Mouse (Mus musculus): ENCODE data around the gene Flad1. TPM values are rescaled to one million over a fixed set of nuclear protein-coding genes. Genes with fewer than 3 reads are reported as not detected.

The Flad1 gene
- total RNA-seq, 2 experiments from 2014 or later, result 11.3 to 18.7 TPM

GRCm38 (mm10) chr3:89396654-89397005 lies 15.0 kb downstream of the Flad1 start:
- no peak for ATAC-seq (replicated peaks; ENCODE audit: poor library complexity)

GRCm38 (mm10) chr3:89395806-89396653 lies 15.6 kb downstream of the Flad1 start:
- ATAC-seq (replicated peaks; ENCODE audit: poor library complexity), result peak; percentile 15; the same call in 1 of the 2 replicates

DNA sequence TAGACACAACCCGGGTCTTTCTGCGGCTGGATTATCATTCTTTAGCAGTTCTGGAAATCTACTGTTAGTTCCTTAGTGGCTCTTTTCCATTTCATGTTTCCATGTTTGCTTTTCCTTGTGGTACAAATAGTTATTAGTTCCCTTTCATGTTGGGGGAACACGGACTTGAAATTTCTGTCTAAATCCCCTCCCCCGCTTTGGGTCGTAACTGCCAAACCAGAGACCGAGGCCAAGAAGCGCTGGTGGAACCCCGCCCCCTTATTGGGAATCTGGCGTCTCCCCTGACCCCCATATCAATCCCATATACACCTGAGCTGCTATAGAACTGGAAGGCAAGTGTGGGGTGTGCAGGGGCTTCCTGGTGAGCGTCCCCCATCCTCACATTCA lies 16.3 kb downstream of the Flad1 start:
- no peak for ATAC-seq (replicated peaks; ENCODE audit: poor library complexity)

GRCm38 (mm10) chr3:89394894-89395256 lies 16.8 kb downstream of the Flad1 start:
- peak; percentile 27 for ATAC-seq (replicated peaks; ENCODE audit: poor library complexity)

DNA sequence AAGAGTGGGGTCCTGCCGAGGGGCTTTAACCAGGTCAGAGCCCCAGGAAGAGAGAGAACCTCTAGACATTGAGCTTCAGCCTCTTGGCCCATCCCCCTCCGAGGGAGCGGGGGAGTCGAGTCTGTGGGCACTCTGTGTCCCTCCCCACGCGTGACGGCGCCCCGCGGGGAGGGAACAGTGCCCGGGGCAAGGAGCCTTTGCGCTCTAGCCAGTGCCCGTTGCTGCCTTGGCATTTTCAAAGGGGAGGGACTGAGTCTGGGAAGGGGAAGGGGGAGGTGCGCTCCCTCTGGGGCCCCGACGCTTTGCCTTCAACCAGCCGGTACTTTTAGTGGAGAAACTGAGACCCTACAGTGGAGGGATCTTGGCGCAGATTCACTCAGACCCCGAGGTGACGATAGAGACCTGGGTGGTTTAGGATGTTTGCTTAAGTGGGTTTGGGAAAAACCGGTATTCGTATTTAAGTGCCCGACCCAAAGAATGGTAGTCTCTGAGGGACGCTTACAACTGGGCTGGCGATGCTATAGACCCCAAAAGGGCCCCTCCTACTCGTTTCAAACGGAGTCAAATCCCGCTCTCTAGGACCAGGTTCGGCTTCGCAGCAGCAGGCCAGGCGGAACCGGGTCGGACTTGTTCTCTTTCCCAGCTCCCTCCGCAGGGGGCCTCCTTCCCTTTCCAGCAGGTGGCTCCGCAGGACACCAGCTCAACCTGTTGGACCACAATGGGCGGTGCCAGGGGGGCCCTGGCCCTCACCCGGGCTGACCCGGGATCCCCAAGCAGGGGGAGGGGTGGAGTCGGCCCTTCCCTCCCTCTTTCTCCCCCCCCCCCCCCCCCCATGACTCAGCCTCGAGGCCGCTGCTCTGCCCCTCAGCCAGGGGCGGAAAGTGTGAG lies 17.4 kb downstream of the Flad1 start, which contains the start of gene Zbtb7b:
Gene Zbtb7b, minus strand, starts transcription at position 771 of the 888 bp plus-strand sequence.
- peak; percentile 57 for ATAC-seq (replicated peaks; ENCODE audit: poor library complexity)

- peak; percentile 78 for ATAC-seq (replicated peaks; ENCODE audit: poor library complexity)
These were observed 18.1 kb downstream of the Flad1 start for GRCm38 (mm10) chr3:89393605-89394004.

DNA sequence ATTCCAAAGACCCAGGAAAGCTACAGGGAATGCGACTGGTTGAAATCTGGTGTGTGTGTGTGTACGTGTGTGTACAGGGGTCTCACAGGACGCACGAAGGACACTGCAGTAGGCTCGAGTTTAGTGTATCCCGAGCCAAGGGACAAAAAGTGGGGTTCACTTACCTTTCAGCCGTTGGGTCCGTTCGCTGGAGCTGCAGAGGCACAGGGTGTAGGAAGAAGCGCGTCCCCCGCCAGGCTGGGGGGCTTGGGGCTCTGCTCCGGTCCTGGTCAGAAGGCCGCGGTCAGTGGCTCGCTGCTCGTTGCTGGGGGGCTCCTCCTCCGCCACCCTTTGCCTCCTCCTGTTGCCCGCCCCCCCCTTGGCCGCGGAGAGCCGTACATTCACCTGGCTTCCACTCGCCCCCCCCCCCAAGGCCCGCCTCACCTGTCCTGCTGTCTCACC lies 18.8 kb downstream of the Flad1 start:
- no peak for ATAC-seq (replicated peaks; ENCODE audit: poor library complexity)

- ATAC-seq (replicated peaks; ENCODE audit: poor library complexity), result no peak
These were observed 19.8 kb downstream of the Flad1 start for GRCm38 (mm10) chr3:89391663-89392511.

GRCm38 (mm10) chr3:89390699-89391662 lies 20.7 kb downstream of the Flad1 start:
- no peak for ATAC-seq (replicated peaks; ENCODE audit: poor library complexity)

DNA sequence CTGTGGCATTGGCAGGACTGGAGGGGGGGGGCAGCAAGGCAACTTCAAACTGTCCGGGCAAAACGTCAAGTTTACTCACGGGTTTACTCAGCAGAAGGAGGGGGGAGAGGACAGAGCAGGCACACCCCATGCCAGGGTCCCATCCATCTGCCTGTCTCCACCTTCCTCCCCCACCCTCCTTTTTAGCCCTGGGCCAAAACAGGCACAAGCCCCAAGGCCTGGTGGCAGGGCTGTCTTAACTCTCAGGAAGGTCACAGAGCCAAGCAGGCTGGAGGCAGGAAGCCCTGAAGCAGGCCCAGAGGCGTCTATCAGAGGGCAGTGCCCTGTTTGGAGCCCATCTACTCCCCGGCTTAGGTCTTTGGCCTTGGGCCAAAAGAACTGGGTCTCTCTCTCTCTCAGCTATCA lies 21.6 kb downstream of the Flad1 start:
- ATAC-seq (replicated peaks; ENCODE audit: poor library complexity), result no peak

DNA sequence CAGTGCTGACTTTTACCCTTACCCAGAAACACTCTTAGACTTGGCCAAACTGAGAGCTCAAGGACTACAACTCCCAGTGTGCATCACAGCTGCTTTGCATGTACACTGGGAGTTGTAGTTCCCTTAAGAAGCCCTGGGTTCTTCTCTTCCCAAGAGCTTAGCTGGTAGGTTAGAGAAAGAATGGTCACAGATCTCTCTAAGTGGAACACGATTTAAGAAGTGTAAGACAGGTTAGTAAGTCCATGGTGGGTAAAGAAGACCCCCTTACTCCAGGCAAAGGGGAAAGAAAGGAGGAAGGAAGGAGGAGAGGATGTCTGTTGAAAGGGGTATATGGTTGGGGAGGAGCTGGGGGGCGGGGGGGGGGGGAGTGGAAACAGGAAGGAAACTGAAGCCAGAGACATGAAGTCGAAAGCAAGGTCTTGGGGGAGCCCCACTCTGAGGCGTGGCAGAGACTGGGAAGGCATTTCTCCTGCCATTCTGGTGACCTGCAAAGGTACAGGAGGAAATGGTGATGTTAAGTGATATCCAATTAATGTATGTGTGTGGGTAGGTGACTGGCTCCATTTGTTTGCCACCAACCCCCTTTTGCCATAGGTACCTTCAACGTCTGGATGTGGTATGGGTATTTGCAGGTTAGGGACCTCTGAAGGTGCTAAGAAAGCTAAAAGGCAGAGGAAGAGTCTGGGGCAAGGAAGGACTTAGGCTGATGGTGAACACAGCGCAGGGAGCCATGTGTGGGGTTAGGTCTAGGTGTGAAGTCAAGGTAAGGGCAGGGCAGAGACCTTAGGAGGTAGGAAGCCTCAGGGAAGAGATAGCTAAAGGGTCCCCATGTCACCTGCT lies 22.5 kb downstream of the Flad1 start:
- peak; percentile 20; the same call in 1 of the 2 replicates for ATAC-seq (replicated peaks; ENCODE audit: poor library complexity)

GRCm38 (mm10) chr3:89388134-89388881 lies 23.4 kb downstream of the Flad1 start:
- peak; percentile 56 for ATAC-seq (replicated peaks; ENCODE audit: poor library complexity)

- peak; percentile 29 for ATAC-seq (replicated peaks; ENCODE audit: poor library complexity)
These were observed 24.0 kb downstream of the Flad1 start for GRCm38 (mm10) chr3:89387632-89388031.

DNA sequence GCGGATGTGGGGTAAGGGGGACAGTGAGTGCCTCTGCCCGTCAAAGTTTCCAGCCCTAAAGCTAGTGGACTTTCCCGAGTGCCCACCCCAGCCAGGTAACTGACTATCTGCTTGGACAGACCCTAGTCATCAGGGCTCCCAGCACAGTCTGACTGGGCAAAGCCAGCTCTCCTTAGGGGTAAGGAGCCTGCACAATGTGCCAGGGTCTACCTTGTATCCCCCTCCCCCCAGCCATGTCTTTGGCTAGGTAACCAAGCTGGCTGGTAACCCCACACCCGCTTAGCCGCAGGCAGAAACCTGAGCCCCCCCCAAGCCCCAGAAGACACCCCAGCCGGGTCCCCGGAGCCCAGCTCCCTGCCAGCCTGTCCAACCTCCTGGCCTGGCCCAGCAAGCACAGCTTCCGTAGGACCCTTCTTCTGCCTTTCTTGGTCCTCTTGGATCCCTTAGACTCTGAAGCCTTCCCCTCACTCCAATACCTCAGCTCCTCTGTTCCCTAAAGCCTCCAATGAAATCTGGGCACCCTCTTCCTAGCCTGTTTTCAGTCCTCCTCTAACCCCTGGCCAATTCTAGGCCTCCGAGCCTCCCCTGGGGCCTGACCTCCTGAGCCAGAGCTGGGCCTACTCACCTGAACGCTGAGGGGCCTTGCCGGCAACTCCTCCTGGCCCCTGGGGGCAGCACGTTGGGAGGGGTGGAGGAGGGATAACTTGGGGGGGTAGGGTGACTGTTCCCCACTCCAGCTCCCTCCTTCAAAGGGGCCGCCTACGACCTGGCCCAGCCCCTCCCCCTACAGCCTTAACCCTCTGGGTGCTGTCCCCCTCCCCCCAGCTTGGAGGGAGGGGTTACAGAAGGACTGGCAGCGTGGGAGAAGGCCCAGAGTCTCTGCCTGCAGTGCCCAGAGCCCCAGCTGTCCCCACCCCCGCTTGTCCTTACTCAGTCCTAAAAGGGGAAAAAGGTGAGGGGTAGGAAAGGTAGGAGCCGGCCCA lies 24.9 kb downstream of the Flad1 start:
- ATAC-seq (replicated peaks; ENCODE audit: poor library complexity), result no peak

DNA sequence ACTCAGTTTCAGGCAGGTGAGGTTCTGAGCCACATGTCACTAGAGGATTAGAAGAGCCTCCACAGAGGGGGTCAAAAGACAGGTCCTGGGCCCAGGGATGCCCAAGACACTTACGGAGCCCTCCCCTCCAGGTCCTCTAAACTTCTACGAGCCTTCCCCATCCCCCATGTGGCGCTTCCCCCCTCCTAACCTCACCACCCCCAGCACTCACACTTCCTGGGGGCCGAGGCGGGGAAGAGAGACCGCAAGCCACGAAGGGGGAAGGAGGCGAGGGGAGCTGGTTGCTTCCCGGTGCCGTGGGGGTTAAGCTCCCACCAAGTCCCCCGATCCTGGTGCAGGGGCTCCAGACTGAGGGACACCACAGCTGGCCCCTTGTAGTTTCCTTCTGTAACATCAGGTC lies 26.2 kb downstream of the Flad1 start:
- ATAC-seq (replicated peaks; ENCODE audit: poor library complexity), result no peak

- no peak for ATAC-seq (replicated peaks; ENCODE audit: poor library complexity)
These were observed 27.2 kb downstream of the Flad1 start for GRCm38 (mm10) chr3:89384331-89385076.

Measured in megakaryocyte progenitor cell, adult 5-6 weeks (primary cell).